Mouse (Mus musculus): ENCODE measurements around the gene Stx1a. TPM values are rescaled to one million over a fixed set of nuclear protein-coding genes. Genes with fewer than 3 reads are reported as not detected.
A peak's percentile ranks its signal among the peaks of the same experiment; 100 is the strongest.

Gene Stx1a
- total RNA-seq, 4 experiments from 2014 or later: 0.22 to 1.3 (median 0.39) TPM

GRCm38 (mm10) chr5:135007802-135008571 lies 15.3 kb upstream of the Stx1a start:
- no peak for DNase-seq (ENCODE audit: low spot score in 2 of 2)

- DNase-seq (ENCODE audit: low spot score in 2 of 2): peak; percentile 98 to 99
These were observed 14.4 kb upstream of the Stx1a start, which contains the start of gene Abhd11 for GRCm38 (mm10) chr5:135008671-135009589. Gene Abhd11 (plus strand): TSS chr5:135009152.

DNA sequence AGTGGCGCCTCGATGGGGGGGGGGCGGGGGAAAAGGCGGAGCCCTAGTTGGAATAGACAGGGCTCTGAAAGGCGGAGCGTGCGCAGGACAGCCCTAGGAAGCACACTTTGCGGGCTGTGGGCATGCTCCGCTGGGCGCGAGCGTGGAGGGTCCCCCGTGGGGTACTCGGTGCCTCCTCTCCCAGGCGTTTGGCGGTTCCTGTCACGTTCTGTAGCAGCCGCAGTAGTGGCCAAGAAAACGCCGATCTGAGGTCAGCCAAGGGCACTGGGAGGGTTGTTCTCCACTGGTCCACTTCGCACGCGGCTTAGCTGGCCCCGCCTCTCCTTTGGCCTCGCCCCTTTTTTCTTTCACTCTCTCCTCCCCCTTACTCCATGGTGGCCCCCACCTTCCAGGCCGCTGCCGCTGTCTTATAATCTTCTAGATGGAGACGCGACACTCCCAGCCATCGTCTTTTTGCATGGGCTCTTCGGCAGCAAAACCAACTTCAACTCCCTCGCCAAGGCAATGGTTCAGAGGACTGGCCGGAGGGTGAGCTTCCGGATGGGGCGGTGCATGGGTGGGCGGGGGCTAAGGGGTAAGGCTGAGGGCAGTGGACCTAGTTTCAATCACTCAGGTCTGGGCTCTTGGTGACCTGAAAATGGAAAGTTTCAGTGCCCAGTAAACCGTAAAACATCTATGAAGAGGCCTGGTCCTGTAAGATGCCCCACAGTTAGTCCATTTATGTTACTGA lies 13.5 kb upstream of the Stx1a start:
- peak; percentile 88 for DNase-seq (ENCODE audit: low spot score in 2 of 2)

GRCm38 (mm10) chr5:135010320-135010709 lies 13.0 kb upstream of the Stx1a start:
- no peak for DNase-seq (ENCODE audit: low spot score in 2 of 2)

DNA sequence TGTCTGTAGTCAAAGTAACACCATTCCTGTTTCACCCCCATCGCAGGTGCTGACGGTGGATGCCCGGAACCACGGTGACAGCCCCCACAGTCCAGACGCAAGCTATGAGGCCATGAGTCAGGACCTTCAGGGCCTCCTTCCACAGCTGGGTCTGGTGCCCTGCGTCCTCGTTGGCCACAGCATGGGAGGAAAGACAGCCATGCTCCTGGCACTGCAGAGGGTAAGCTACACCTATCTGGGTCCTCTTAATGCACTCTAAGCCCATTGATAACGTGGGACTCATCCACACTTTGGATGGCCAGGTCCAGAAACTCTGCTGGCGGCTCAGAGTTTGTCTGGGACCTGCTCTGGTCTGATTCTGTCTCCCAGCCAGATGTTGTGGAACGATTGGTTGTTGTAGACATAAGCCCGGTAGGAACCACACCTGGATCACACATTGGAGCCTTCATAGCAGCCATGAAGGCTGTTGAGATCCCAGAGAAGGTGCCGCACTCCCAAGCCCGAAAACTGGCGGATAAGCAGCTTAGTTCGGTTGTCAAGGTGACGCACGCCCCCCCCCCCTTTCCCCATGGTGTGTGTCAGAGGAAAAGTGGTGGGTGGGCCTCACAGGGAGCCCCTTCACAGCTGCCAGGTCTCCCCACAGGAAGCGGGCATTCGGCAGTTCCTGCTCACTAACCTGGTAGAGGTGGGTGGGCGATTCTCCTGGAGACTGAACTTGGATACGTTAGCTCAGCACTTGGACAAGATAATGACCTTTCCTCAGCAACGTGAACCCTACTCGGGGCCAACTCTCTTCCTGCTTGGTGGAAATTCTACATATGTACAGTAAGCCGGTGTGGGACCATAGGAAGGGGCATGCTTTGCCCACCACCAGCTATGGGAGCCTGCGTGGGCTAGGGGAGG lies 12.2 kb upstream of the Stx1a start:
- DNase-seq (ENCODE audit: low spot score in 2 of 2): no peak

- DNase-seq (ENCODE audit: low spot score in 2 of 2): no peak
These were observed 11.3 kb upstream of the Stx1a start for GRCm38 (mm10) chr5:135011809-135012613.

DNA sequence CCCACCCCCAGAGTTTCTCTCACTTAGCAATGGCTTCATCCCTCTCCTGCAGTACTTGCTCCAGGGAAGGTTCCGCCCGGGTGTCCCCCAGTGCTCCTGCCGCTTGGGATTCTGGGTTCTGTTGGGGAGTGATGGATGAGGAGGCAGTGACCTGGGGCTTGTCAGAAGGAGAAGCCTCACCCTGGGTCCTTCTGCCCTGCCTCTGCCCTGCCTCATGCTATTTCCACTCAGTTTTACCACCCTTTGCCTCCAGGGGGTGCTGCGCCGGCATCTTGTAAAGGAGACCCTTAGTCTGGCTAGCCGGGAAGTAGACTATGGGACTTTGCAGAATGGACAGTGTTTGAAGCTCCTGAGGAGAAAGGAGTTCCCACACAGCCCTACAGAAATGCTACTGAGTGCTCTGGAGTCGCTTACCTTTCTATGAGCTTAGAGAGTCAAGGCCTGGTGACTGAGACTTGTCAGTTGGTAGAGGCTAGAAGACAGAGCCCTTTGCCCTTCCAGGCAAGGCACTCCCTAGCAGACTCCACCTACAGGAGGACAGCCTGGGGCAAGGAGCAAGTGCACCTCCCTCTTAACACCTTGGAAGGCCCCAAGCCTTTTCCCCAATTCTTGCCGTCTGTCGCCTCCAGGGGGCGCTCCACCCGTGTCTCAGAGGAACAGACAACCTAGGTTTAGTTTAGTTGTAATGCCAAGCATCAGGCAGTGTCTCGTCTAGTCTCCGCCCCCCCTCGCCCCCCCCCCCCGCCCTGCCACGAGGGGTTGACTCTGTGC lies 10.4 kb upstream of the Stx1a start:
- DNase-seq (ENCODE audit: low spot score in 2 of 2): peak; percentile 55 to 67

GRCm38 (mm10) chr5:135015497-135015896 lies 7.8 kb upstream of the Stx1a start:
- peak; percentile 71 to 77 for DNase-seq (ENCODE audit: low spot score in 2 of 2)

- no peak for DNase-seq (ENCODE audit: low spot score in 2 of 2)
These were observed 7.0 kb upstream of the Stx1a start for GRCm38 (mm10) chr5:135016224-135016759.

DNA sequence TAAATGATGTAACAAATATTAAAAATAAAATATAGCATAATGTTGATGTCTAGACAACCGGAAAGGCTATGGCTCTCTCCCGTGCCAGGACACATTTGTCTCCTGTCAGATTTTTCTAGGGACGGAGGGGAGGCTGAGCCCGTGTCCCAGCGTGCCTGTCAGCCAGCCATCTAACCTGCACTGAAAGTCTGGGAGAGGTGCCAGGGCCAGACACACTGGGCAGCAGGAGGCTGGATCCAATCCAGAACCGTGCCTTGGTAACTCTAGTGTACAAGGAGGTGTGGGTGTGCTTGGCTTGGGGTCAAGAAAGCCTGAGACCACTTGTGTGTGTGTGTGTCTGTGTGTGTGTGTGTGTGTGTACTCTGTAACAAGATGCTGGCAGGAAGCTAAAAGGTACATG lies 1.5 kb upstream of the Stx1a start:
- no peak for DNase-seq (ENCODE audit: low spot score in 2 of 2)

DNA sequence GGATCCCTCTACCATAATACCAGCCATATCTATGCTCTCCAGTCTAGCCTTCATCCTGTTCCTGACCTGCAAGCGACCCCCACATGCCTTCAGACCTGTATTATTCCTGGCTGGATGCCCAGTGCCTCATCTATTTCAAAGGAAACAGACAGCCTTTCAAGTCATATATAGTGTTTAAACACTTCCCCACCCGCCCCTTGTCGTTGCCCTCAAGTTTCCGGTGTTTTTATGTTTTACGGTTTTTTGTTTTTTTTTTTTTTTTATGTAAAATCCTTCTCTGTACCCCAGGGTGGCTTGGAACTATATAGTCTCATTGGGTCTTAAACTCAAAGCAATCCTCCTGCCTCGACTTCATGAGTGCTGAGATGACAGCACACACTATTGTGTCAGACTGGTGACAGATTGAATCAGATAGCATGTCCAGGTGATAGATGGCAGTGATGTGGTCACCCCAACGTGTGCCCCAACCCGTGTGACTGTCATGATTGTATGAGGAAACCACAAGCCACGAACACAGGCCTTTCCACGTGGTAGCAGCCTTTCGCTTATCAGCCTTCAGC lies 1.5 kb downstream of the Stx1a start:
- DNase-seq (ENCODE audit: low spot score in 2 of 2): no peak

- DNase-seq (ENCODE audit: low spot score in 2 of 2): no peak
These were observed 2.6 kb downstream of the Stx1a start for GRCm38 (mm10) chr5:135025899-135026298.

GRCm38 (mm10) chr5:135029007-135029854 lies 5.9 kb downstream of the Stx1a start:
- DNase-seq (ENCODE audit: low spot score in 2 of 2): no peak

DNA sequence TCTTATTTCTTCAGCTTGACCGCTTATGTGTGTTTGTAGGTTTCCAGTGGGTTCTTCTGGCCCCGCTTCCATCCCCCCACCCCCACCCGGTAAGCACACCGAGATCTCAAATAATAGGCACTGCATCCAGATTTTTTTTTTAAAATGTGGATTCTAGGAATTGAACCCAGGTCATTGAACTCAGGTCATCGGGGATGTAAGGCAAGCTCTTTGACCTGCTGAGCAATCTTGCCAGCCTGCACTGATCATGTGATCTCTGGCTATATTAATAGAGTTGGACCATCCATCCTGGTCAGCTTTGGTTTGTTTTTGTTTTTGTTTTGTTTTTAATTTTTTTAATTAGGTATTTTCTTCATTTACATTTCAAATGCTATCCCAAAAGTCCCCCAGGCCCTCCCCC lies 9.3 kb downstream of the Stx1a start:
- DNase-seq (ENCODE audit: low spot score in 2 of 2): no peak

GRCm38 (mm10) chr5:135034593-135034992 lies 11.3 kb downstream of the Stx1a start:
- DNase-seq (ENCODE audit: low spot score in 2 of 2): no peak

- DNase-seq (ENCODE audit: low spot score in 2 of 2): no peak
These were observed 12.5 kb downstream of the Stx1a start for GRCm38 (mm10) chr5:135035608-135036359.

DNA sequence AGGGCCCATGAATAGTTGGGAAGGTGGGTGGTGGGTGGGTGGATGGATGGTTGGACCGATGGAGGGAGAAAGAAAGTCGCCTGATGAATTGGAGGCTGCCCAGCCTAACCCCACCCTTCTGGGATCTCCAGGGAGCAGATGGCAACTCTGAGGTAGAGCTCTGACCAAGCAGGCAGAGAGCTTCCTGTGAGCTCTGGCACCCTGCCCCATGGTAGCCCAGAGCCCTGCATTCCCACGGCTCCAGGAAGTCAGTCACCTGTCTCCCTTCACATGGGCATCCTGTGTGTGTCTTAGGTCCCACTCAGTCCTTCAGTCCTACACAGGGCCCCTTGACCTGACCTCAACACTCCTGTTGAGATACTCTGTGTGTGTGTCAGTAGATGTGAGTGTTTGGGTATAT lies 14.7 kb downstream of the Stx1a start:
- no peak for DNase-seq (ENCODE audit: low spot score in 2 of 2)
